Mouse (Mus musculus) forebrain, embryonic 14.5 days (tissue): ENCODE data around the gene Nim1k. TPM values are rescaled to one million over a fixed set of nuclear protein-coding genes. Genes with fewer than 3 reads are reported as not detected.
"Not testable (repeated sequence)": the region's sequence is repeated elsewhere in the genome, so short reads cannot be mapped to it uniquely, and the experiment has no call there.

ENCODE experiments used
- ATAC-seq: fragments of 200-750 bp; cut with Nextera tagmentation; 2 replicates; pipeline ENCODE4 v1.8.0; 2017; ENCODE audit warnings: mild to moderate bottlenecking, moderate library complexity
- DNase-seq: peaks from one replicate; pipeline ENCODE4 v3.0.0-alpha.2; 2015; ENCODE audit warnings: low spot score
- H3K27ac ChIP-seq: fragments of 300-500 bp; sonication (generic); 2 replicates; pipeline ENCODE4 v1.5.1; 2014; ENCODE audit warnings: low read depth, mild to moderate bottlenecking, control low read depth, low read length, moderate library complexity
- H3K27me3 ChIP-seq: fragments of 300-500 bp; sonication (generic); replicated peaks from 2 replicates; pipeline ENCODE4 v1.6.1; 2014; ENCODE audit warnings: low read length, control low read depth, mixed read lengths; ENCODE audit not compliant: control insufficient read depth, insufficient read depth
- H3K36me3 ChIP-seq: fragments of 300-500 bp; sonication (generic); 2 replicates; pipeline ENCODE4 v1.6.1; 2014; ENCODE audit warnings: low read length, control low read depth; ENCODE audit not compliant: control insufficient read depth, insufficient read depth
- H3K4me1 ChIP-seq: fragments of 300-500 bp; sonication (generic); 2 replicates; pipeline ENCODE4 v1.6.1; 2014; ENCODE audit warnings: antibody characterized with exemption, low read length, control low read depth; ENCODE audit not compliant: control insufficient read depth, insufficient read depth
- H3K4me2 ChIP-seq: fragments of 300-500 bp; sonication (generic); 2 replicates; pipeline ENCODE4 v1.6.1; 2014; ENCODE audit warnings: mild to moderate bottlenecking, control low read depth, low read length
- H3K4me3 ChIP-seq: fragments of 300-500 bp; sonication (generic); 2 replicates; pipeline ENCODE4 v1.5.1; 2014; ENCODE audit warnings: low read depth, low read length, control low read depth
- H3K9ac ChIP-seq: fragments of 300-500 bp; sonication (generic); 2 replicates; pipeline ENCODE4 v1.6.1; 2014; ENCODE audit warnings: mild to moderate bottlenecking, low read length, control low read depth, moderate library complexity
- H3K9me3 ChIP-seq: fragments of 300-500 bp; sonication (generic); replicated peaks from 2 replicates; pipeline ENCODE4 v1.6.1; 2016; ENCODE audit warnings: low read length, control low read depth, mixed read lengths; ENCODE audit not compliant: control insufficient read depth
- WGBS: fragments of 180-500 bp; shearing (Covaris S2); extraction: QIAGEN DNeasy Blood & Tissue Kit; methylation state at CpG from one replicate; pipeline ENCODE4 v1.1.7; 2014; 5-methylcytosine and 5-hydroxymethylcytosine counted together
- polyA plus RNA-seq: library from polyadenylated mRNA; unstranded; fragments of >200 nt; fragmentation: Nextera tagmentation; extraction: Ambion mirVana; gene quantifications from 2 replicates; pipeline ENCODE4 v1.2.1, GENCODE M21; 2014

Gene Nim1k
- polyA plus RNA-seq, 1 experiment from 2014 or later = 6.8 TPM

DNA sequence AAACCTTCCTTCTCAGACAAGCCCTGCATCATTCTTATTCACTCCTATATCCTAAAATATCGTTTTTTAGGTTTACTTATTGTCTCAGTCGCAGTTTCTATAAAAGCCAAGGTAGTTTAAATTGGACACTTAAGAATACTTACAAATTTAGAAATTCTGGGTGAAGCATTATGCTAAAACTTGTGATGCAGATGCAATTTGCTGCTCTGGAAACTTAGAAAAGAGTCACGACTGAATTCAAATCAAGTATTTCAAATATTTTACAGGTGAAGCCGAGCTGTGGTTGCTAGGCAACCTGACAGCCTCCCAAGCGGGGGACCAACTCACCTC is 66.0 kb downstream of the Nim1k start:
- Histone ChIP-seq H3K4me2 (peak overlapping the region; percentile 47), H3K4me1 (peaks cover 15% of the 10 kb centered on the region), H3K9ac (peak overlapping the region; percentile 32; the same call in 1 of the 2 replicates), H3K9me3 (no peaks in the 10 kb centered on the region), H3K27me3 (no peaks in the 10 kb centered on the region), H3K4me3 (peak overlapping the region; percentile 97), H3K36me3 (no peaks in the 10 kb centered on the region), H3K27ac (peak overlapping the region; percentile 75)
- WGBS = 6% methylated on average over 5 of the region's 5 CpGs
- ATAC-seq (no peak), DNase-seq (no peak)

GRCm38 (mm10) chr13:119684416-119685177 is 71.1 kb downstream of the Nim1k start:
- H3K9ac ChIP-seq = no peak overlapping the region
- H3K27me3 ChIP-seq = no peaks in the 10 kb centered on the region
- 91% methylated on average over 11 of the region's 11 CpGs for WGBS
- no peaks in the 10 kb centered on the region for H3K36me3 ChIP-seq
- no peak for ATAC-seq
- H3K4me2 ChIP-seq = no peak overlapping the region
- H3K9me3 ChIP-seq = no peaks in the 10 kb centered on the region
- no peak overlapping the region for H3K4me3 ChIP-seq
- no peak for DNase-seq
- H3K27ac ChIP-seq = no peak overlapping the region
- H3K4me1 ChIP-seq = peaks cover 2% of the 10 kb centered on the region; the same call in 1 of the 2 replicates

- 76% methylated on average over 3 of the region's 3 CpGs for WGBS
- no peak overlapping the region for H3K4me3 ChIP-seq
- no peaks in the 10 kb centered on the region for H3K36me3 ChIP-seq
- H3K27me3 ChIP-seq = no peaks in the 10 kb centered on the region
- ATAC-seq = no peak
- H3K9ac ChIP-seq = no peak overlapping the region
- no peak overlapping the region for H3K27ac ChIP-seq
- H3K9me3 ChIP-seq = no peaks in the 10 kb centered on the region
- no peak for DNase-seq
- H3K4me2 ChIP-seq = no peak overlapping the region
- H3K4me1 ChIP-seq = no peaks in the 10 kb centered on the region
Measured at GRCm38 (mm10) chr13:119681161-119681560, 74.5 kb downstream of the Nim1k start.

DNA sequence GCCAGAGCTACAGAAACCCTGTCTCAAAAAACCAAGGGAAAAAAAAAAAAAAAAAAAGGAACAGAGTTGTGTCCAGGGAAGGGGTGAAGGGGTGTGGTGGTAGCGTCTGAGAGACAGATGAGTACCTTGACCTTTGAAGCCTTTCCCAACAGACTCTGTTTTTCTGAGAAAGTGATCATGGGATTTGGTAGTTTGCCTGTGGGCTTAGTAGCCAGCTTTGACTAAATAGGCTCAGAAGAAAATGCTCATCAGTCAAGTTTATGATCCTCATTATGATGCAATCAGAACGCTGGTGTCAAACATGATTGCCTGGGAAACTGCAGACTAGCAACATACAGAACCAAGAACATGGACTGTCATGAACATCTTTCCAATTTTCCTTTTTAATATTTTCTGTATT is 76.0 kb downstream of the Nim1k start:
- Histone ChIP-seq H3K9me3 (no peaks in the 10 kb centered on the region), H3K4me3 (no peak overlapping the region), H3K27ac (no peak overlapping the region), H3K27me3 (no peaks in the 10 kb centered on the region), H3K9ac (no peak overlapping the region), H3K4me2 (no peak overlapping the region), H3K36me3 (no peaks in the 10 kb centered on the region), H3K4me1 (no peaks in the 10 kb centered on the region)
- DNase-seq (no peak), ATAC-seq (no peak)
- WGBS = 86% methylated on average over 2 of the region's 2 CpGs

GRCm38 (mm10) chr13:119678794-119679193 is 76.9 kb downstream of the Nim1k start:
- ATAC-seq (no peak), DNase-seq (no peak)
- Histone ChIP-seq H3K4me1 (no peaks in the 10 kb centered on the region), H3K36me3 (no peaks in the 10 kb centered on the region), H3K9me3 (no peaks in the 10 kb centered on the region), H3K4me2 (no peak overlapping the region), H3K4me3 (no peak overlapping the region), H3K9ac (no peak overlapping the region), H3K27me3 (no peaks in the 10 kb centered on the region), H3K27ac (no peak overlapping the region)
- WGBS = 92% methylated on average over 8 of the region's 8 CpGs

GRCm38 (mm10) chr13:119661420-119661819 is 94.3 kb downstream of the Nim1k start:
- not testable (repeated sequence) for DNase-seq, H3K4me1 ChIP-seq, H3K27ac ChIP-seq, H3K4me3 ChIP-seq, H3K27me3 ChIP-seq, H3K4me2 ChIP-seq, H3K36me3 ChIP-seq, H3K9ac ChIP-seq, H3K9me3 ChIP-seq
- ATAC-seq = peak; percentile 60
- WGBS = 72% methylated on average over 4 of the region's 9 CpGs

Other genes starting within 250 kb of the Nim1k start
- 0.14 and 0.31 TPM in 2 replicates for gene Ccl28, start 132.1 kb downstream of the Nim1k start, polyA plus RNA-seq
- 311 and 398 TPM in 2 replicates for gene Hmgcs1, start 65.5 kb downstream of the Nim1k start, polyA plus RNA-seq
- 41.7 and 44.5 TPM in 2 replicates for gene Zfp131, start 35.0 kb upstream of the Nim1k start, polyA plus RNA-seq
- not detected in 2 replicates for gene AF067063, start 74.3 kb upstream of the Nim1k start, polyA plus RNA-seq
- not detected in 2 replicates for gene D13Ertd608e, start 80.1 kb upstream of the Nim1k start, polyA plus RNA-seq
- not detected in 2 replicates for gene Tcstv1, start 138.9 kb upstream of the Nim1k start, polyA plus RNA-seq
- not detected in 2 replicates for gene Gm21761, start 173.4 kb upstream of the Nim1k start, polyA plus RNA-seq
- gene B020031M17Rik, start 194.9 kb upstream of the Nim1k start, polyA plus RNA-seq = not detected in 2 replicates